Mouse (Mus musculus): ENCODE data around the gene Barx1. TPM values are rescaled to one million over a fixed set of nuclear protein-coding genes. Genes with fewer than 3 reads are reported as not detected.

Gene Barx1
- total and polyA plus RNA-seq, 3 experiments = not detected

DNA sequence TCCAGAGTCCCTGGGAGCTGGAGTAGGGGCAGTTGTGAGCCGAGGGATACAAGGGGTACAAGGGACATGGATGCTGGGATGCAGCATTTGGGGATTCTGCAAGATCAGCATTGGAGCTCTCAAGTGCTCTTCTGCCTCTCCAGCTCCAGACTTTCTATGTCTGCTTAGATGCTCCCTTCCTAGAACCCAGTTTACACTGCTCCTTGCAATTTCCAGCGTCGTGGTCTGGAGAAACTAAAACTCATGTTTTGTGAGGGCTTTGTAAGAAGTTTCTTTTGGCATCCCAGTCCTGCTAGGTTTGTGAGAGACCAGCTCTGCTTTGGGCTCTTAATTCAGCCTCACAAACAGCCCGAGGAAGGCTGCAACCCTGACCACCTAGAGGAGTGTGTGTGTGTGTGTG is 4.7 kb downstream of the Barx1 start:
- H3K4me3 ChIP-seq (ENCODE audit: control insufficient read depth in 1 of 2, insufficient read depth in 1 of 2, low read depth in 2 of 2, low read length in 2 of 2) = no peak overlapping the region
- no peaks in the 10 kb centered on the region for H3K36me3 ChIP-seq (ENCODE audit: control insufficient read depth in 1 of 2, insufficient read depth in 2 of 2, low read length in 2 of 2)
- no peak overlapping the region for H3K27ac ChIP-seq (ENCODE audit: control insufficient read depth, low read depth, low read length)
- no peaks in the 10 kb centered on the region for H3K9me3 ChIP-seq (replicated peaks; ENCODE audit: insufficient read depth, low read length)
- H3K27me3 ChIP-seq (ENCODE audit: control insufficient read depth in 1 of 2, insufficient read depth in 2 of 2, low read length in 2 of 2) = no peaks in the 10 kb centered on the region
- TF ChIP-seq ZKSCAN1 (IDR thresholded peaks at IDR 0.05; ENCODE audit: low read depth, low read length) (no peak), E2F4 (IDR thresholded peaks at IDR 0.05; ENCODE audit: borderline replicate concordance, low read depth, low read length) (no peak), SIN3A (IDR thresholded peaks at IDR 0.05; ENCODE audit: low read length) (no peak), RCOR1 (IDR thresholded peaks at IDR 0.05; ENCODE audit: low read depth, low read length) (no peak), NRF1 (IDR thresholded peaks at IDR 0.05; ENCODE audit: insufficient read depth, low read depth, low read length, poor library complexity, severe bottlenecking) (no peak), ZNF384 (IDR thresholded peaks at IDR 0.05; ENCODE audit: low read depth, low read length) (no peak), POLR2AphosphoS5 (IDR thresholded peaks at IDR 0.05; ENCODE audit: borderline replicate concordance, low read depth, low read length) (no peak), ZMIZ1 (IDR thresholded peaks at IDR 0.05; ENCODE audit: low read depth, low read length) (no peak), GABPA (IDR thresholded peaks at IDR 0.05; ENCODE audit: low read depth, low read length) (no peak), POLR2A (IDR thresholded peaks at IDR 0.05; ENCODE audit: control insufficient read depth in 1 of 2, insufficient read depth in 1 of 2, low read depth in 1 of 2, low read length in 2 of 2, poor library complexity in 1 of 2) (no peak), ETS1 (IDR thresholded peaks at IDR 0.05; ENCODE audit: low read depth, low read length) (no peak), KAT2A (conservative IDR thresholded peaks at IDR 0.05; ENCODE audit: low read depth, low read length) (no peak), HCFC1 (IDR thresholded peaks at IDR 0.05; ENCODE audit: low read depth, low read length) (no peak), TAL1 (IDR thresholded peaks at IDR 0.05; ENCODE audit: low read length) (no peak), USF1 (IDR thresholded peaks at IDR 0.05; ENCODE audit: low read depth, low read length) (no peak)
- no peak overlapping the region for H3K9ac ChIP-seq (ENCODE audit: control insufficient read depth, low read depth, low read length, poor library complexity, severe bottlenecking)
- no peaks in the 10 kb centered on the region for H3K79me2 ChIP-seq (ENCODE audit: control insufficient read depth, insufficient read depth, low read length, poor library complexity)
- H3K4me1 ChIP-seq (ENCODE audit: control insufficient read depth in 1 of 2, insufficient read depth in 2 of 2, low read length in 2 of 2) = no peaks in the 10 kb centered on the region
- DNase-seq (ENCODE audit: low read depth, low spot score) = no peak

DNA sequence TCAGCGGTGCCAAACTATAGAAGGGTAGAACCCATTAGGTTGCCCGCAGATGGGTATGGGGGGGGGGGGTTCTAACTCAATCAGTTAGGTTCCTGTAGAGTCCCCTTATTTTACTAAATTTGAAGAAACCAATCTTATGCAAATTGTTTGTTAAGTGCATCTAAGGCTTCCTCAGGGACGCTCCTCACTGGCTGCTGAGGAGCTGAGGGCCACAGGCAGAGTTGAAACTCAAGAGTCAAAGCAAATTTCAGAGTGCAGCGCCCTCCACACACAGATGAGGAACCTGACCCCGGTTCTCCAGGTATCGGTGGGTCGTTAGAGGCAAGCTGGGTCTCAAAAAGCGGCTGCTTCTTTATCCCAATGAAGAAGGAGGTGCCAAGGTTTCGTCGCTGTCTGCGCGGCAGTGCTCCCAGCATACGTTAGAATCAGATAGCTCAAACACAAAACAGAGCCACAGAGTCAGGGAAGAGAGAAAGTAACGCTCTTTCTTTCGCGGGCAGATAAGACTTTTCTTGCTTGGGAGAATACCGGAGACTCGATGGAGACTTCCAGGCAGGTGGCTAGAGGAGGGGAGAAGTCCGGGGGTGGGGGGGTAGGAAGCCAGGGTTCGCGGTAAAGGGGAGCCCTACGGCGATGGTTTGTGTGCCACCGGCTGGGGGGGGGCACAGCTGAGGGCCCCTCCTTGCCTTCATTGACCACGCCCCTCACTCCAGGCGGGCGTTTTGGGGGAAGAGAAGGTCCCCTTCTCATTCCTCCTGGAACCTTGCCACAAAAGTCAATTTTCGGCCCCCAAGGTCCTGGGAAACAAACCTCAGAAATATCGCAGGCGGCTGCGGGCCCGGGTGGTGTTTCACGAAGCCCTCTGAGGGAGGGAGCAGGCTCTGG is 5.5 kb downstream of the Barx1 start:
- Histone ChIP-seq H3K9ac (ENCODE audit: control insufficient read depth, low read depth, low read length, poor library complexity, severe bottlenecking) (peak overlapping the region; percentile 9), H3K9me3 (replicated peaks; ENCODE audit: insufficient read depth, low read length) (no peaks in the 10 kb centered on the region), H3K4me1 (ENCODE audit: control insufficient read depth in 1 of 2, insufficient read depth in 2 of 2, low read length in 2 of 2) (no peaks in the 10 kb centered on the region), H3K79me2 (ENCODE audit: control insufficient read depth, insufficient read depth, low read length, poor library complexity) (no peaks in the 10 kb centered on the region), H3K27me3 (ENCODE audit: control insufficient read depth in 1 of 2, insufficient read depth in 2 of 2, low read length in 2 of 2) (no peaks in the 10 kb centered on the region), H3K4me3 (ENCODE audit: control insufficient read depth in 1 of 2, insufficient read depth in 1 of 2, low read depth in 2 of 2, low read length in 2 of 2) (peak overlapping the region; percentile 32 to 67), H3K36me3 (ENCODE audit: control insufficient read depth in 1 of 2, insufficient read depth in 2 of 2, low read length in 2 of 2) (no peaks in the 10 kb centered on the region), H3K27ac (ENCODE audit: control insufficient read depth, low read depth, low read length) (no peak overlapping the region)
- peak; percentile 51 for DNase-seq (ENCODE audit: low read depth, low spot score)
- TF ChIP-seq GABPA (IDR thresholded peaks at IDR 0.05; ENCODE audit: low read depth, low read length) (no peak), ZKSCAN1 (IDR thresholded peaks at IDR 0.05; ENCODE audit: low read depth, low read length) (no peak), TBP (IDR thresholded peaks at IDR 0.05; ENCODE audit: low read depth, low read length) (peak; percentile 67), GATA1 (IDR thresholded peaks at IDR 0.05; ENCODE audit: low read depth, low read length) (0 out of 2 replicates have a peak, but pooled peaks have one; percentile 23)

All from MEL (cell line).